Mouse (Mus musculus): ENCODE data around the gene Hist1h1a.
A peak's percentile ranks its signal among the peaks of the same experiment; 100 is the strongest.
"Not testable (repeated sequence)": the region's sequence is repeated elsewhere in the genome, so short reads cannot be mapped to it uniquely, and the experiment has no call there.

Gene Hist1h1a

DNA sequence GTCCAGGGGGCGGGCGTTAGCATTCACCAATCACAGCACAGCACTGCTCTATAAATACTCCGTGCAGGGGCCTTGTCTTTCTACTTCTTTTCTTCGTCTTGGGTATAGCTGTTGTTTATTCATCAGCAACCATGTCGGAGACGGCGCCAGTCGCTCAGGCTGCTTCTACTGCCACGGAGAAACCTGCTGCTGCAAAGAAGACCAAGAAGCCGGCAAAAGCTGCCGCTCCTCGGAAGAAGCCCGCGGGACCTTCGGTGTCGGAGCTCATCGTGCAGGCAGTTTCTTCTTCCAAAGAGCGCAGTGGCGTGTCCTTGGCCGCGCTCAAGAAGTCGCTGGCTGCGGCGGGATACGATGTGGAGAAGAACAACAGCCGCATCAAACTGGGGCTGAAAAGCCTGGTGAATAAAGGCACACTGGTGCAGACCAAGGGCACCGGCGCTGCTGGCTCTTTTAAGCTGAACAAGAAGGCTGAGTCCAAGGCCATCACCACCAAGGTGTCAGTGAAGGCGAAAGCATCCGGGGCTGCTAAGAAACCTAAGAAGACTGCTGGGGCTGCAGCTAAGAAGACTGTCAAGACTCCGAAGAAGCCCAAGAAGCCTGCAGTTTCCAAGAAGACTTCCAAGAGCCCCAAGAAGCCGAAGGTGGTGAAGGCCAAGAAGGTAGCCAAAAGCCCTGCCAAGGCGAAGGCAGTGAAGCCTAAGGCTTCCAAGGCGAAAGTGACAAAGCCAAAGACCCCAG is at the start of gene Hist1h1a:
Gene Hist1h1a (plus strand): TSS at position 81 of the 738 bp plus-strand sequence.
- peak; percentile 87 for DNase-seq (ENCODE audit: extremely low read depth, low read depth)

DNA sequence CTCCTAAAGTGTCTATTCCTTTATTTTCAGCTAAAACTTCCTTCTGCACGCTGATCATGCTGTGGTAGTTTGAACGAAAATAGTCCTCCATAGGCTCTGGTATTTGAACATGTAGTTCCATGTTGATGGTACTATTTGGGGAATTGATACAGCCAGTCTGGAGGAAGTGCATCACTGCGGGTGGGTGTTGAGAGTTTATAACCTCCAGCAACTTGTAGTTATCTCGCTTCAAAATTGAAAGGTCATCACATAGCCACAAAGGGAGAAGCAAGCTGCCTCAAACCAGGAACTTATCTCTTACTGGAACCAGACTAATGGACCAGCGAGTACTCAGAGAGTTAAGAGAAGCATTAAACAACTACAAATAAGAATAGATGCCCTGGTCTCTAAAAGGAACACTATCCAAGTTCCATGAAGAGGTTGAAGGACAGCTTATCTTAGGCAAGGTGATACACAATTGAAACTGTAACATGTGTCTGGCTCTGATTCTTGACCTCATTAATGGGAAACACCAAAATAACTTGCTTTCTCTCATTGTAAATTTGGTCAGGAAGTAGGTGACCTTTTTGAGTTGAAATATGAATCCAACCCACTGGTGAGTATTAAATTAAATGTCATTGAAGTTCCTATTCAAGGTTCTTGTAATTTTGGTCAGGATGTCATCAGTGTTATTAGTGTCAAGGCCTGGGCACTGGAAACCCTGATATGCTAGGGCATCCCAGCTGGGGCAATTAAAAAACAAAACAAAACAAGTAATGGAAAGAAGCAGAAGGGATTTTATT is 47.0 kb upstream of the Hist1h1a start:
- peak; percentile 50 for DNase-seq (ENCODE audit: extremely low read depth, low read depth)

DNA sequence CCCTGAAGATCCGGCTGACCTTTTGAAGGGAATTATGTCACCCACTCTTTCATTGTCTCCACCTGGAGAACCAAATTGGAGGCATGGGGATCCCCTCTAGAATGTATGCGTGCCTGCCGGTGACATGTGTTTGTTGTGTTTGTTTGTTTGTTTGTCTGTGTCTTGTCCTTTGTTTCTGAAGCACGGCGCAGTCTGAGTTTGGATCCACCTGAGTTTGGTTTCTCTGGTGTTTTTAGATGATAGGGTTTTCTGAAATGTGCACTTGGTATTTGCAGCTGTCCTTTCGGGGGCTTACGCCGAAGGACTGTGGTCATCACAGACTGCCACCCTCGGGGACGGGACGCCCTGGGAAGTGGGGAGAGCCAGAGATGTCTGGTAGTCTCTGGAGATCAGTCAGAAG is 46.3 kb upstream of the Hist1h1a start:
- no peak for DNase-seq (ENCODE audit: extremely low read depth, low read depth)

DNA sequence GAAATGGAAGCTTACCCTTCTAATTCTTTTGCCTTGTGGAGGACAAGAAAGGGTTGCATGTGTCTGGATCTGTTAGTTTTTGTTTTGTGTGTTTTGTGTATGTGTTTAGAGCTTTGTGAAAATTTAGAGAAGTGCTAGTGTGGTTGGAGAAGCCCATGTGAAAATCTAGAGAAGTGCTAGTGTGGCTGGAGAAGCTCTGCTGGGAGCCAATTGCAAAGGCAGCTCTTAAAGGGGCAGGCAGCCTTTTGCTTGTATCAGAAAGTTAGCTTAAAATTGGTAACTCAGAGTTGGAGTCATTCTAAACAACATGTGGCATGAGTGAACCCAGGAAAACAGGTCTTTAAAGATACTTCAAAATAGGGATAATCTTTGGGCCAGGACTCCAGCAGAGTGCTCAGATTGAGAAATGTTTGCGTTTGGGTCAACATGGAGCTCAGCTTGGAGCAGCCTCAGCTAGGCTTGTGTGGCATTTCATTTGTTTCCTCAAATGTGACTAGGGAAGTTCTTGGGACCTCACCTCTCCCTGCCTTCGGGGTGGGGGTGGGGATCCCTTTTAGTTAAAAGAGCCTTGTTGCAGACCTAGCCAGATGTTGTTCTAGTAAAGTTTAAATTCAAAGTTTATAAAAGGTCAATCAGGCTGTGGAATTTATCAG is 45.7 kb upstream of the Hist1h1a start:
- DNase-seq (ENCODE audit: extremely low read depth, low read depth): not testable (repeated sequence)

DNA sequence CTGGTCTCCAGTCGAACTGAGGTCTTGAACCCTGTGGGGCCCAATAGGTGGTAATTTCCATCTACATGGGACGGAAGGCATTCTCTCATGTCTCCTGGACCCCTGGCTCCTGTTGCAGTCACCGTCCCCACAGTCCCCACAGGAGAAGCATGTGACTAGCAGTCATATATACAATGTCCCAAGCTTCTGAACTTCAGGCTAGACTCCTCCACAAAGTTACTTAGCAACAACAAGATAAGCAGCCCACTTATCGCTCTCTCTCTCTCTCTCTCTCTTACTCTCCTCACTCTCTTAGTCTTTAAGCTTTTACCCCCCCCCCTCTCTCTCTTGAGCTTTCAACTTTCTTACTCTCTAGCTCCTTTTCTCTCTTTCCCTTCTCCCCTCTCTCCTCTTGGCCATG is 39.2 kb upstream of the Hist1h1a start:
- no peak for DNase-seq (ENCODE audit: extremely low read depth, low read depth)

DNA sequence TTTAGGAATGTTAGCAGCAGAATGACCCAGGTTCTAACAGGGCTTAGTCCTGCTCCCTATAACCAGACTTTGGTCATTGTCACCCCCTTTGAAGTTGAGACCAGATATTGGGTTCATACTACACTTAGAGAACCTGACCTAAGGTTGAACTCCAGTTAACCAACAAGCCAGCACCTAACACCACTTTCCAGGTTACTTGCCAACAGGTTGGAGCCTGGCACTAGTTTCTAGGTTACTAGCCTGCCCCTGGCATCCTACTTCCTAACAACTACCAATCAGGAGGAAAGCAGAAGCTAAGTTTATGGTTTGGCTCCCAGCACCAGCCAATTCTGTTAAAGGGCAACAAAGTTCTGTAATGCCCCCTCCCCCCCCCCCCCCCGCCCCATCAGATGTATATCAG is 38.3 kb upstream of the Hist1h1a start:
- no peak for DNase-seq (ENCODE audit: extremely low read depth, low read depth)

DNA sequence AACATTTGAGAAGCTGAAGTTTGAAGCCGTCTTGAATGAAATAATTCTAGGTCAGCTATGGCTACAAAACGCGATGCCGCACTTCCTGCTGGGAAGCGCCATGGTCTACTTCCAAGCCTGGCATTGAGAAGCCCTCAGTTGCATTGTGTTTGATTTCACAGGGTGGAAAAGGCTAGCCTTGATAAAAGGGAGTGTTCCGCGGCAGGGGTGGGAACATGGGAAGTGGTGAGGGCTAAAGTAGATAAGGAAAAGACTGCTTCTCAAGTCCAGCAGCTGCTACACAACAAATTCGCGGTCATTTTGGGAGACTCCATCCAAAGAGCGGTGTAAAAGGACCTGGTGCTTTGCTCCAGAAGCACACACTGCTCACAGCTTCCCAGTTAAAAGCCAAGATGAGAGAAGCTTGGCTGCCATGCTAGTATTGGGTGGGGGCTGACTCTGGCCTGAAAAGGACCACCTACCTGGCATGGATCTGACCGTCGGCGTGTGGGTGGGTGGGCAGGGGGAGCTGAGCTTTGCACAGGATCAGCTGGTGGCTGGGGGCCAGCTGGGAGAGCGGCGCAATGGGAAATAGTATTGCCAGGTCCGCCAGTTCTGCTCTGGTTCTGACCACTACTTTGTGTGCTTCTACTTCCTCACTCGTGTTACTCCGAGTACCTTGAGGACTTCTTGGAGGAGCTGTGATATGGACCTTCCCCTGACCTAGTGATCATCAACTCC is 34.8 kb upstream of the Hist1h1a start:
- no peak for DNase-seq (ENCODE audit: extremely low read depth, low read depth)

DNA sequence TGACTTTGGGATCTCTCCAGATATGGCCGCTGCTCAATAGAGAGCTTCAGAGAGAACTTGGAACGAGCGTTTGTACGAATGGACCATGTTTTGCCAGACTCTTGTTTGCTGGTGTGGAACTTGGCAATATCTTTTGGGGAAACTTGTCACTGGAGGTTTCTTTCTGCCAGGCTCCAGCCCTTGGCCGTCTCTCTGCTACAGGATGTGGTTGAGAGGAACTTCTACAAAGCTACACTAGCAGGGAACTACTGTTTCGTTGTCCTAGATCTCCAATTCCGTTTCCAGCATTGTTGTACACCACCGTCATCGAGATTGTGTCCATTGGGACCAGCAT is 34.3 kb upstream of the Hist1h1a start:
- DNase-seq (ENCODE audit: extremely low read depth, low read depth): no peak

DNA sequence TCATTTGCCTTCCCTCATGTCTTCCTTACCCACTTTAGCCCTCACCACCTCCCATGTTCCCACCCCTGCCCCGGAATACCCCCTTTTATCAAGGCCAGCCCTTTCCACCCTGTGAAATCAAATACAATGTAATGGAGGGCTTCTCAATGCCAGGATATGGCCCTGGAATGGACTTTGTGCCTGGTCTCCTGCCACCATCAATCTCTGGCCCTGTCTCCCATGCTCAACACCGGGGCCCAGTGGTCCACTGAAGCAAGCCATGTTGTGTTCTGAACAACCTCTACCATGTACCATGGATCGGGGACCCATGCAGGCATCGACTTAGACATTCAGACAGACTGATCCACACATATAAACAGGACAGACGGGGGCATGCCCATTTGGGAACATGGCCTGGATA is 33.8 kb upstream of the Hist1h1a start:
- DNase-seq (ENCODE audit: extremely low read depth, low read depth): no peak

DNA sequence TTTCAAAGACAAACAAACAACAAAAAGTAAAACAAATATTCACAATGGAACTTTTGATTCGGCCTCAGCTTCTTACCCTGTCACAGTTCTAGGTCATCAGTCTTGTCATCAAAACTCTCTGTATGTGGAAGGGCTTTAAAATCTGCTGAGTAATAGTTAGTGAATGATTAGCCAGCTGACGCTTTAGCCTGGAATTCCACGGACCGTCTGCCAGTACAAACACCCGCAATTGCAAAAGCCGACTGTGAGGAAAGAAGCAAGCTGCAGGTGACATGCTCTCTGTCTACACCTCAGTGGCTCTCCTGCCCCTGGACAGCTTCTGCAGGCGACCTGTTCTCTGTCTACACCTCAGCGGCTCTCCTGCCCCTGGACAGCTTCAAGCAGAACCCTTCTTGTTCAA is 33.0 kb upstream of the Hist1h1a start:
- DNase-seq (ENCODE audit: extremely low read depth, low read depth): no peak

DNA sequence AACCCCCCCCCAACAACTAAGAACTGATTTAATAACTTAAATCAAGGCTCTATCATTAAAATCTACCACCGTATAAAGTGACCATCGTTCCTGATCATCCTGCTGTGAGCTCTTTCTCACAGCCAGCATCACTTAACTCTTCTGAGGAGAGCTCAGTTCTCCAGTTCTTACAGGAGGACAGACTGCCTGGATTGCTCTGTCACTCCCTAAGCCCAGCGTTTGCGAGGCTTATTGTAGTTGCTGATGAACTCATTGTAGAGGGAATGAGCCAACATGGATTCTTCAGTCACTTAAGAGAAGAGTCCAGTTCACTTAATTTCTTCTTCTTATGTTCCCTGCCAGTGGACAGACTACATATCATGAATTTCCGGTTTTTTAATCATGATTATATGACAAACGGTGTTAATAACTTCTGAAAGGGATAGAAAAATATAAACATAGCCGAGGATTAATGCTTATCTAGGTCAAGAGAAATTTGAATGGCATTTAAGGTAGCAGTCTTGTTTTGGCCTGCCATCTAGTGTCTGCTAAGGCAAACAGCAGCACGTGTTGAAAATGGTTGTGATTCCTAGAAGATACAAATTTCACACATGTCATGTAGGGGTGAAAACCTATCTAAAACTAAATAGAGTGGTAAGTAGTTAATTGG is 31.2 kb upstream of the Hist1h1a start:
- peak; percentile 70 for DNase-seq (ENCODE audit: extremely low read depth, low read depth)

DNA sequence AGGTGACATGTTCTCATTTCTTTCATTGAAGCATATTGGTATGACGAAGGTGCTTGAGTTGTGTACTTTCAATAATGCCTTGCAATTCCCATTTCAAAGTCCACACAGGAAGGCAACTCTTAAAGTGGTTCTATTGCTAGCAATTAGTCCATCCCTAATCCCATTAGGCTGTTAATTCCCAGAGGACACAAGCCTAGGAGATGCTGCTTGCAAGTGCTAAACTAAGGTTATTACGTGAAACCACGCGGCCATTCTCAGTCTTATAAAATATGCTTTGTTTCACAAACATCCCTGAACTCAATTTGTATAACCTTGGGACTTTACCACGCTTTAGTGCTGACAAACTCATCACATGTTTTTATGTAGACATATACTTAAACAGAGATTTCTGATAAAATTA is 26.4 kb upstream of the Hist1h1a start:
- DNase-seq (ENCODE audit: extremely low read depth, low read depth): no peak

DNA sequence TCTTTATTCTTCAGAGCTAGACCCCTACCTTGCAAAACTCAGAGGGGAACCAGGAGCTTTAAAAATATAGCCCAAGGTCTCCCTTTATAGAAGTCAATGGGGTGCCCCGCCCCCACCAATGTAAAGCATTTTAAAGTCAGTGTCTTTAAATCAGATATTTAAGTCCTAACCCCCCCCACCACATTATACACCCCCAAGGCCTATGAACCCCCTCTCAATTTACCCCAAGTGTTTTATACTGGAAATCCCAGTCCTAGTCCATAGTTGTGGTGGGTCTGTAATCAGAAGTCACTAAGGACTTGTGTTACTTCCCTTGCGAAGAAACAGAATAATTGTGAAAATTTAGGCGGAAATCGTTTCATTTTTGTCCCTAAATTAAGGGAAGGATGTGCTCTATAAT is 25.4 kb upstream of the Hist1h1a start:
- no peak for DNase-seq (ENCODE audit: extremely low read depth, low read depth)

DNA sequence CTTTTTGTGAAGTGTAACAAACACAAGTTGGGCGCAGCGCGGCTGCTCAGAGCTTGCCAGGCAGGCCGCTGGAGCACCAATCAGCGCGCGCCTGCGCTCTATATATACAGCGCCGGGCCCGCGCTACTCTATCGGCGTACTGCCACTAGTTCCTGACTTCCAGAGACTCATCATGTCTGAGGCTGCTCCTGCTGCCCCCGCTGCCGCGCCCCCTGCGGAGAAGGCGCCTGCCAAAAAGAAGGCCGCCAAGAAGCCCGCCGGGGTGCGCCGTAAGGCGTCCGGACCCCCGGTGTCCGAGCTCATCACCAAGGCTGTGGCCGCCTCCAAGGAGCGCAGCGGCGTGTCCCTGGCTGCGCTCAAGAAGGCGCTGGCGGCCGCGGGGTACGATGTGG is 24.8 kb upstream of the Hist1h1a start, which contains the start of gene Hist1h1c:
Gene Hist1h1c (plus strand): TSS at position 132 of the 392 bp plus-strand sequence.
- DNase-seq (ENCODE audit: extremely low read depth, low read depth): peak; percentile 92

DNA sequence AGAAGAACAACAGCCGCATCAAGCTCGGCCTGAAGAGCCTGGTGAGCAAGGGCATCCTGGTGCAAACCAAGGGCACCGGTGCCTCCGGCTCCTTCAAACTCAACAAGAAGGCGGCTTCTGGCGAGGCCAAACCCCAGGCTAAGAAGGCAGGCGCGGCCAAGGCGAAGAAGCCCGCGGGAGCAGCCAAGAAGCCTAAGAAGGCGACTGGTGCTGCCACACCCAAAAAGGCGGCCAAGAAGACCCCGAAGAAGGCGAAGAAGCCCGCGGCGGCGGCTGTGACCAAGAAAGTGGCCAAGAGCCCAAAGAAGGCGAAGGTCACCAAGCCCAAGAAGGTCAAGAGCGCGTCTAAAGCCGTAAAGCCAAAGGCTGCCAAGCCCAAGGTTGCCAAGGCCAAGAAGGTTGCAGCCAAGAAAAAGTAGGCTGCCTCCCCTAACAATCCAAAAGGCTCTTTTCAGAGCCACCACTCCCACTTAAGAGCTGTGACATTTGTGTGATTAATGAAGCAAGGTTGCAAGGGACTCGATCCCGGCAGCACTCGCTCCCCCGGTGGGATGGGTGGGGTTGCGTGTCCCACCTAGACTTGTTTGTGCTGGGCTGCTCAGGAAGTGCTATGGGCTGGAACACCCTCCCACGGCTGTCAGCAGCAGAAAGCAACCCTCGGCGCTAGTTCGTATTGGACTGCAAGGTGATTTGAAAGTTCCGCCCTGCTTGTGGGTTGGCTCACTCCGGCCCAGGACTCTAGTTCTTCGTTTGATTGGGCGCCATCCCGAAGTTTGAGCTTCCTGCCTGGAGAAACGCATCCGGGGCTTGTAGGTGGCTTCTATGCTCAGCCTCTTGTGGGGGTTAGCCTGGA is 24.2 kb upstream of the Hist1h1a start:
- peak; percentile 96 for DNase-seq (ENCODE audit: extremely low read depth, low read depth)

DNA sequence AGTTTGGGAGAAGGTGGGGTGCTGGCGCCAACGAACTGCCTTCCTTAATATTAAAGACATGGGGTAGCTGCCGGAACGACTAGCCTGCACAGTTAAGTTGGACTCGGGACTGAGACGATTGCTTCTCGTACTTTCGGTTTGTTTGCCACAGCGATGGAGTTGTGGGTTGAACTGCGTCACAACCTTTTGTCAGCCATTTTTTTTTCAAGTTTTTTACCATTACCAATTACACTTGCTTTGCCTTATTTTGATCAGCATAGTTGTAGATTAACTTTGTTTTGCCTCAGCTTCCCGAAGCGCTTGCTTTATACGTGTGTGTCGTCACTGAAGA is 23.6 kb upstream of the Hist1h1a start:
- no peak for DNase-seq (ENCODE audit: extremely low read depth, low read depth)

DNA sequence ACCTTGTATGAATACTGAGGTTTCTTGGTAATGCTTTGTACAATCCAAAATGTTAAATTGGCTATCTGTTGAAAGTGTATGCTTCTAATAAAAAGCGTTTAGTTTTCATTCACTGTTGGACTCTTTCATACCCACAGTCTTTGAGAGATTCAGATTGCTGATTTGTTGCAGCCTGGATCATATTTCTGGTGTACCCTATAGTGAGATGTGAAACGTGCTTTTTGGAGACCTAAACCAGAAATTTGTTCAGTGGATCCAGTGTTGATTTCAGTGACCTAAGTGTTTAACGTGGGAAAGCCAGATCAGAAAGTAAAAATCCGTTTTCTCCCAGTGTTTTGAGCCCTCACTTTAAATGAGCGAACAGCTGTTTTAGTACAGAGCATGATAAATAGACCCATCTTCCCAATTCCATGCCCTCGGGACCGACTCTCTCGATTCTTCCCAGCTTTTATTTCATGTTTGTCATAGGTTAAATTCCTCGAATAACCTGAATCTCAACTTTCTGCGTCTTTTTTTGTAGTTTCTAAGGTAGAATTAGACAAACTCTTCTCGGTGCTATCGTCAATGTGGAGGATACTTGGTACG is 23.1 kb upstream of the Hist1h1a start:
- no peak for DNase-seq (ENCODE audit: extremely low read depth, low read depth)

DNA sequence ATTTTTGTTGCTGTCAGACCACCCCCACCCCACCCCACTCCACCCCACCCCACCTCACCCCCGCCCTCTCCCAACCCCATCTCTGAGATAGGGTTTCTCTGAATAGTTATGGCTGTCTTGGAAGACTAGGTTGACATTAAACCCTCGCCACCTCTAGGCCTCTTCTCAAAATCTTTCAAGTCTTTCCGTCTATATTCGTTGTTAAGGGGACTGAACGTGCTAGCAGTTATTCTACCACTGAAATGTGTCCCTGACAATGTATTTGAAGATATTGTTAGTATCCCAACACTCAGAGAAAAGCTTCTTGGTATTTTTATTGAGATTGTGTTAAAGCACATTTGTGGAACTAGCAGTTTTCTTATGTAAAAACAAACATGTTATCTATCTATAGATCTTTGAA is 22.6 kb upstream of the Hist1h1a start:
- DNase-seq (ENCODE audit: extremely low read depth, low read depth): no peak

DNA sequence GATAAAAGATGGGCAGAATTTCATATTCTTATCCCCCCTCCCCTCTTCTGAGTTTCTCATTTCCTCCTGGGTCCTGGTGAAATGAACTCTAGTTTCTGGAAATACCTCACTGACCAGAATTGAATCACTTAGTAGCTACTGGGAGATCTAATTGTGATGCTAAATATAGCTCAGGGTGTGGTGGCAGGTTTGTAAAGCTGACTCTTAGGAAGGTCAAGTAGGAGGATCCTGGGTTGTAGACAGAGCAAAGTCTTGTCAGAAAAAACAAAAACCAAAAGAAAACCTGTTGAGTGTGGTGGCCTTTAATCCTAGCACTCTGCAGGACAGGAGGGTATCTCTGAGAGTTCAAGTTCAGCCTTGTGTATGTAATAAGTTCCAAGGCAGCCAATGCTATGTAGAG is 21.5 kb upstream of the Hist1h1a start:
- DNase-seq (ENCODE audit: extremely low read depth, low read depth): no peak

DNA sequence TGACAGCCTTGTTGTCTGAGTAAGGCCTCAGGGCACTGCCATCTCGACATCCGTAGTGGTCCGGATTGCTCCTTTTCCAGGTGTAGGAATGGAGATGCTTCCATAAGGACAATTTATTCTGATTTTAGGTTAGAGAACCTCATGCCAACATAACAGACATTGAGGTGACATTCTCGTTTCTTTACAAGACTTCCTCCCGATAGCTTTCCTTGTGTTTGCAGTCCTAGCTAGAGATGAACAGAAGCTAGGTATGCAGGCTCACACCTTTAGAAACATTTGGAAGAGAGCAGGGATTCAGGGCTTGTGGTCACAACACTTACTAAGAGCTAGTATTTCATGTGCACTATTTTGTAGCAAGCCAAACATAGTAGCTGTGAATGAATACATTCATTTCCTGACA is 20.3 kb upstream of the Hist1h1a start:
- no peak for DNase-seq (ENCODE audit: extremely low read depth, low read depth)
